Mouse (Mus musculus) cerebellum, adult 2 months (tissue): ENCODE data around the gene Akap1.

Source experiments
- CTCF ChIP-seq: fragments of 200-500 bp; IDR thresholded peaks from 2 replicates; pipeline ENCODE4 v1.5.1; 2011; ENCODE audit warnings: low read depth, mild to moderate bottlenecking, control low read depth, low read length, moderate library complexity, borderline replicate concordance; ENCODE audit not compliant: insufficient read depth
- POLR2A ChIP-seq: fragments of 200-500 bp; IDR thresholded peaks from 2 replicates; pipeline ENCODE4 v1.6.1; 2011; ENCODE audit warnings: low read length, control low read depth, borderline replicate concordance; ENCODE audit not compliant: insufficient read depth

DNA sequence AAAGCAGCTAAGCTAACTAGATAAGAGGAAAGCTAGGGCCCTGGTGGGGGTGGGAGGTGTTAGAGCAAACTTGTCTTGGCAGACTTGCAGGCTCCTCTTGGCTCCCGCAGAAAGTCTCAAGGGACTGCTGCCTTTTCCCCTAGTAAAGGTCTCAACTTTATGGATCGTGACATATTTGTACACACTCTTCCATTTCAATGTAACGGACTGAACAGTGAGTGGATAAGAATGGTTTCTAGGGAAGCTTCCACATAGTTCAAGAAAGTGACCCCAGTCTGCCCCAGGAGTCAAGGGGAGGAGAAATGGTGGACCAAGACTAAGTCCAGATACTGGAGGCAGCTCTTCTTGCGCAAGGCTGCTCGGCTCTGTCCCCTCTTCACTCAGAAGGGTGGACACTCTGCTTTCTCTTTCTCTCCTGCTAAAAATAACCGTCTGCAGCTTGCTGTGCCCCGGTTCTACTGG is 37.0 kb upstream of the Akap1 start:
- no peak for TF ChIP-seq CTCF
- TF ChIP-seq POLR2A: no peak
